Mouse (Mus musculus): Measurements from ENCODE around the gene Cdc16. TPM values are rescaled to one million over a fixed set of nuclear protein-coding genes. Genes with fewer than 3 reads are reported as not detected.
"Not testable (repeated sequence)": the region's sequence is repeated elsewhere in the genome, so short reads cannot be mapped to it uniquely, and the experiment has no call there.

The Cdc16 gene
- polyA plus RNA-seq (2014; fragmentation: Nextera tagmentation; extraction: Ambion mirVana), result 169 and 211 TPM in 2 replicates

GRCm38 (mm10) chr8:13756982-13757804, at the start of gene Cdc16:
Gene Cdc16 (plus strand): TSS chr8:13757676.
- WGBS, result 14% methylated on average over 25 of the region's 40 CpGs
- peak; percentile 97 for ATAC-seq (ENCODE audit: low FRiP score, low TSS enrichment)
- Histone ChIP-seq H3K27me3 (ENCODE audit: control insufficient read depth, insufficient read depth, low read length) (no peaks in the 10 kb centered on the region), H3K36me3 (ENCODE audit: control insufficient read depth, insufficient read depth, low read length) (peaks cover 19% of the 10 kb centered on the region), H3K4me2 (replicated peaks; ENCODE audit: low read depth, low read length) (peak within 1 kb of the TSS; percentile 64), H3K4me3 (ENCODE audit: low read length) (peak within 1 kb of the TSS; percentile 99), H3K9me3 (ENCODE audit: control insufficient read depth, low read length) (no peaks in the 10 kb centered on the region), H3K4me1 (ENCODE audit: control insufficient read depth, insufficient read depth, low read length) (peaks cover 11% of the 10 kb centered on the region), H3K27ac (ENCODE audit: low read depth, low read length) (peak within 1 kb of the TSS; percentile 83; the same call in 1 of the 2 replicates), H3K9ac (ENCODE audit: low read depth, low read length) (peak within 1 kb of the TSS; percentile 96)

GRCm38 (mm10) chr8:13708514-13708913, 49.0 kb upstream of the Cdc16 start:
- no peak overlapping the region for H3K9ac ChIP-seq (ENCODE audit: low read depth, low read length)
- no peaks in the 10 kb centered on the region for H3K27me3 ChIP-seq (ENCODE audit: control insufficient read depth, insufficient read depth, low read length)
- 95% methylated on average over 5 of the region's 5 CpGs for WGBS
- no peaks in the 10 kb centered on the region for H3K4me1 ChIP-seq (ENCODE audit: control insufficient read depth, insufficient read depth, low read length)
- H3K4me2 ChIP-seq (replicated peaks; ENCODE audit: low read depth, low read length), result no peak overlapping the region
- H3K27ac ChIP-seq (ENCODE audit: low read depth, low read length), result no peak overlapping the region
- ATAC-seq (ENCODE audit: low FRiP score, low TSS enrichment), result no peak
- H3K36me3 ChIP-seq (ENCODE audit: control insufficient read depth, insufficient read depth, low read length), result no peaks in the 10 kb centered on the region
- no peak overlapping the region for H3K4me3 ChIP-seq (ENCODE audit: low read length)
- no peaks in the 10 kb centered on the region for H3K9me3 ChIP-seq (ENCODE audit: control insufficient read depth, low read length)

- H3K9me3 ChIP-seq (ENCODE audit: control insufficient read depth, low read length), result no peaks in the 10 kb centered on the region
- H3K9ac ChIP-seq (ENCODE audit: low read depth, low read length), result no peak overlapping the region
- WGBS, result 95% methylated on average over 8 of the region's 8 CpGs
- no peaks in the 10 kb centered on the region for H3K4me1 ChIP-seq (ENCODE audit: control insufficient read depth, insufficient read depth, low read length)
- H3K27me3 ChIP-seq (ENCODE audit: control insufficient read depth, insufficient read depth, low read length), result no peaks in the 10 kb centered on the region
- H3K4me2 ChIP-seq (replicated peaks; ENCODE audit: low read depth, low read length), result no peak overlapping the region
- H3K4me3 ChIP-seq (ENCODE audit: low read length), result no peak overlapping the region
- no peak for ATAC-seq (ENCODE audit: low FRiP score, low TSS enrichment)
- H3K27ac ChIP-seq (ENCODE audit: low read depth, low read length), result no peak overlapping the region
- H3K36me3 ChIP-seq (ENCODE audit: control insufficient read depth, insufficient read depth, low read length), result no peaks in the 10 kb centered on the region
Measured at GRCm38 (mm10) chr8:13718980-13719379, 38.5 kb upstream of the Cdc16 start.

- Histone ChIP-seq H3K9me3 (ENCODE audit: control insufficient read depth, low read length) (no peaks in the 10 kb centered on the region), H3K4me2 (replicated peaks; ENCODE audit: low read depth, low read length) (no peak overlapping the region), H3K36me3 (ENCODE audit: control insufficient read depth, insufficient read depth, low read length) (no peaks in the 10 kb centered on the region), H3K4me1 (ENCODE audit: control insufficient read depth, insufficient read depth, low read length) (no peaks in the 10 kb centered on the region), H3K9ac (ENCODE audit: low read depth, low read length) (no peak overlapping the region), H3K27me3 (ENCODE audit: control insufficient read depth, insufficient read depth, low read length) (no peaks in the 10 kb centered on the region), H3K27ac (ENCODE audit: low read depth, low read length) (no peak overlapping the region), H3K4me3 (ENCODE audit: low read length) (no peak overlapping the region)
- ATAC-seq (ENCODE audit: low FRiP score, low TSS enrichment), result no peak
Measured at GRCm38 (mm10) chr8:13725722-13726121, 31.8 kb upstream of the Cdc16 start.

- H3K4me1 ChIP-seq (ENCODE audit: control insufficient read depth, insufficient read depth, low read length), result no peaks in the 10 kb centered on the region
- H3K4me3 ChIP-seq (ENCODE audit: low read length), result no peak overlapping the region
- no peak overlapping the region for H3K27ac ChIP-seq (ENCODE audit: low read depth, low read length)
- no peak for ATAC-seq (ENCODE audit: low FRiP score, low TSS enrichment)
- H3K27me3 ChIP-seq (ENCODE audit: control insufficient read depth, insufficient read depth, low read length), result no peaks in the 10 kb centered on the region
- no peaks in the 10 kb centered on the region for H3K9me3 ChIP-seq (ENCODE audit: control insufficient read depth, low read length)
- no peak overlapping the region for H3K4me2 ChIP-seq (replicated peaks; ENCODE audit: low read depth, low read length)
- no peak overlapping the region for H3K9ac ChIP-seq (ENCODE audit: low read depth, low read length)
- H3K36me3 ChIP-seq (ENCODE audit: control insufficient read depth, insufficient read depth, low read length), result no peaks in the 10 kb centered on the region
- 49% methylated on average over 10 of the region's 10 CpGs for WGBS
Measured at GRCm38 (mm10) chr8:13727469-13728094, 29.9 kb upstream of the Cdc16 start.

- Histone ChIP-seq H3K4me2 (replicated peaks; ENCODE audit: low read depth, low read length) (no peak overlapping the region), H3K4me3 (ENCODE audit: low read length) (no peak overlapping the region), H3K27ac (ENCODE audit: low read depth, low read length) (peak overlapping the region; percentile 76), H3K9me3 (ENCODE audit: control insufficient read depth, low read length) (no peaks in the 10 kb centered on the region), H3K4me1 (ENCODE audit: control insufficient read depth, insufficient read depth, low read length) (peaks cover 4% of the 10 kb centered on the region; the same call in 1 of the 2 replicates), H3K36me3 (ENCODE audit: control insufficient read depth, insufficient read depth, low read length) (no peaks in the 10 kb centered on the region), H3K9ac (ENCODE audit: low read depth, low read length) (no peak overlapping the region), H3K27me3 (ENCODE audit: control insufficient read depth, insufficient read depth, low read length) (no peaks in the 10 kb centered on the region)
- peak; percentile 65; the same call in 1 of the 2 replicates for ATAC-seq (ENCODE audit: low FRiP score, low TSS enrichment)
- 5% methylated on average over 6 of the region's 6 CpGs for WGBS
Measured at GRCm38 (mm10) chr8:13740323-13740770, 17.1 kb upstream of the Cdc16 start.

GRCm38 (mm10) chr8:13740817-13741613, 16.5 kb upstream of the Cdc16 start:
- Histone ChIP-seq H3K9me3 (ENCODE audit: control insufficient read depth, low read length) (no peaks in the 10 kb centered on the region), H3K27me3 (ENCODE audit: control insufficient read depth, insufficient read depth, low read length) (no peaks in the 10 kb centered on the region), H3K36me3 (ENCODE audit: control insufficient read depth, insufficient read depth, low read length) (no peaks in the 10 kb centered on the region), H3K27ac (ENCODE audit: low read depth, low read length) (peak overlapping the region; percentile 76), H3K4me1 (ENCODE audit: control insufficient read depth, insufficient read depth, low read length) (peaks cover 4% of the 10 kb centered on the region; the same call in 1 of the 2 replicates), H3K4me2 (replicated peaks; ENCODE audit: low read depth, low read length) (no peak overlapping the region), H3K9ac (ENCODE audit: low read depth, low read length) (no peak overlapping the region), H3K4me3 (ENCODE audit: low read length) (no peak overlapping the region)
- WGBS, result 74% methylated on average over 7 of the region's 7 CpGs
- no peak for ATAC-seq (ENCODE audit: low FRiP score, low TSS enrichment)

- H3K9ac ChIP-seq (ENCODE audit: low read depth, low read length); ATAC-seq (ENCODE audit: low FRiP score, low TSS enrichment); H3K36me3 ChIP-seq (ENCODE audit: control insufficient read depth, insufficient read depth, low read length); H3K9me3 ChIP-seq (ENCODE audit: control insufficient read depth, low read length); H3K27ac ChIP-seq (ENCODE audit: low read depth, low read length); H3K4me3 ChIP-seq (ENCODE audit: low read length); H3K27me3 ChIP-seq (ENCODE audit: control insufficient read depth, insufficient read depth, low read length); H3K4me2 ChIP-seq (replicated peaks; ENCODE audit: low read depth, low read length): not testable (repeated sequence)
- peaks cover 10% of the 10 kb centered on the region; the same call in 1 of the 2 replicates for H3K4me1 ChIP-seq (ENCODE audit: control insufficient read depth, insufficient read depth, low read length)
- WGBS, result 89% methylated on average over 5 of the region's 6 CpGs
Measured at GRCm38 (mm10) chr8:13746212-13746611, 11.3 kb upstream of the Cdc16 start.
